Mouse (Mus musculus) c-Kit-negative CD71-positive TER-119-positive erythroid progenitor cells, embryonic 14.5 days (primary cell): ENCODE measurements around the gene Slc38a6.
A peak's percentile ranks its signal among the peaks of the same experiment; 100 is the strongest.

Source experiments
- DNase-seq: peaks from one replicate; pipeline ENCODE4 v3.0.0-alpha.2; 2013; ENCODE audit warnings: low read depth, low spot score

Gene Slc38a6

GRCm38 (mm10) chr12:73286287-73287092 lies at the start of gene Slc38a6, which contains the start of gene Trmt5:
Slc38a6 (plus strand) TSS chr12:73286779.
Trmt5 (minus strand) TSS chr12:73286710.
- peak; percentile 74 for DNase-seq

DNA sequence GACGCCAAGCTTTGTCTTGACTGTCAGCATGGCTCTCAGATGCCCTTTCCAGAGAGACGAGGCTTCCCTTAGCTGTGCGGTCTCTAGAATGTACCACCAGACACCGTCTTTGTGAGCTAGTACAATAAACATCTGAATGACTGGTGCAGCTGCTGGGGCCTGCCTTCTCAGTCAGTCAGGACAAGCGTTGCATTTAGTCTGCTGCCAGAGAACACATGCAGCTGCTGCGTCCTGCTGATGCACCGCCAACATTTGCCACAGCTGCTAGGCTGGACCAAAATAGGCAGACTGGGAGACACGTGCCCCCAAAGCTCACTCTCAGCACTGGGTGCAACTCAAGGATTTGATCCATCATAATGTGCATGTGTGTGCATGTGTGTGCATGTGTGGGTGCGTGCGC lies 44.6 kb upstream of the Slc38a6 start:
- no peak for DNase-seq

GRCm38 (mm10) chr12:73245687-73246086 lies 40.9 kb upstream of the Slc38a6 start:
- no peak for DNase-seq

GRCm38 (mm10) chr12:73255006-73255405 lies 31.6 kb upstream of the Slc38a6 start:
- no peak for DNase-seq

DNA sequence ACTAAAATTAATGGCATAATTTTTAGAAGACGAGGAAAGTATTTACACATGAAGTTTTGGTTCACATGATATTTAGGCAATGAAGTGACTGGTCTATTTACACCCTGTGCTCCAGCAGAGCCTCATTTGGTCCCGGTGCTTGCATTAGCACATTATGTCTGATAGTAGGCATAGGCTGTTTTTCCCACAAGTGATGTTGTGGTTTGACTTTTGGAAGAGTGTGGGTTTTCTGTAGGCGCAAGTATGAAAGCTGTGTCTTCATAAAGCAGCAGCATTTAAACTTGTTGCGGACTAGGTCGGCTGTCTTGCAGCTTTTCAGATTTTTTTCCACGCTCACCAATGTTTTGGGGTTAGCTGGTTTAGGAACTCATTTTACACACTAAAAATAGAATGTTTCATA lies 27.3 kb upstream of the Slc38a6 start:
- no peak for DNase-seq

GRCm38 (mm10) chr12:73260339-73260738 lies 26.2 kb upstream of the Slc38a6 start:
- no peak for DNase-seq

- DNase-seq: no peak
These were observed 21.1 kb upstream of the Slc38a6 start for GRCm38 (mm10) chr12:73265381-73265978.

DNA sequence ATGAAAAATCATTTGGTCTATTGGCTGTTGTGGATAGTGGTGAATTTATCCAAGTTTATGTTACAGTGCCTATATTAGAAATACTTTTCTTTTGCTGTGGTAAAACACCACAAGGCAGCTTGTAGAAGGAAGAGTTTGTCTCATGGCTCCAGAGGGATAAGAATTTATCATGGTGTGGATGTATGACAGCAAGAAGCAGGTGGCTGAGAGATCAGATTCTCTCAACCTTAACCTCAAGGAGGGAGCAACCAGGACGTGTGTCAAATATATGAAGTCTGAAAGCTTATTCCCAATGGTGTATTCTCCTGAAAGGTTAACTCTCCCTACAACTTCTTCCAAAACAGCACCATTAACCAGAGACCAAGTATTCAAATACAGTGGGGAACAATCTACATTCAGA lies 20.0 kb upstream of the Slc38a6 start:
- DNase-seq: no peak

- no peak for DNase-seq
These were observed 18.1 kb upstream of the Slc38a6 start for GRCm38 (mm10) chr12:73268497-73268896.

- no peak for DNase-seq
These were observed 17.0 kb upstream of the Slc38a6 start for GRCm38 (mm10) chr12:73269531-73269930.

- DNase-seq: no peak
These were observed 16.6 kb upstream of the Slc38a6 start for GRCm38 (mm10) chr12:73269933-73270332.

GRCm38 (mm10) chr12:73274921-73275320 lies 11.7 kb upstream of the Slc38a6 start:
- no peak for DNase-seq

DNA sequence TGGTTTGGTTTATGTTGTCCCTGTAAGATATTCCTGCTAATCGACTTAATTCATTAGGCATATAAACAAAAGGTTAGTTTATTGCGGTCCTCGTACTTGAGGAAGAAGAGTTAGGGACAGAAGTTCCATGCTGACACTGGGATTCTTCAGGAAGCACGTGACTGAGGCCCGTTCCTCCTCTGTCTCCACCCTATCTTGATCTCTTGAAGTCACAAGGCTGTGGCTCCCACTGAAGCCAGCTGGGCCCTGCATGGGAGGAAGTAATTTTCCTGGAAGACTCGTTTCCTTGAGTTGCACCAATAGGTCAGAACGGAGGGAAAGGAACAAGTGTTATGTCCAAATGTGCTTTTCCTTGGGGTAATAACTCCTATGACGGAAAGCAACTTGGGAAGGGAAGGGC lies 1.0 kb downstream of the Slc38a6 start:
- peak; percentile 3 for DNase-seq

- DNase-seq: no peak
These were observed 2.0 kb downstream of the Slc38a6 start for GRCm38 (mm10) chr12:73288626-73289025.

DNA sequence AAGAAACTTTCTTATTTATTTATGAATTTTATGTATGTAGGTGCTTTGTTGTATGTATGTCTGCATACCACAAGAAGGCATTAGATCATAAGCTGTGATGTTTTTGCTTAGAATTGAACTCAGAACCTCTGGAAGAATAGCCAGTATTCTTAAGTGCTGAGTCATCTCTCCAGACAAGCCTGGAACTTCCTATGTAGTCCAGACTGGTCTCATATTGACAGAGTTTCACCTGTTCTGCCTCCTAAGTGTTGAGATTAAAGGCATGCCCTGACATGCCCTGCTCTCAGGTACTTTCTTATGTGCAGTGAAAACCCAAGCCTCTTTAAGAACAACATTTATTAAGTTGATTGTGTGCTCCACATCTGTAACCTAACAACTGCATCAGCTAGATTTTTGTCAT lies 8.3 kb downstream of the Slc38a6 start:
- no peak for DNase-seq

- no peak for DNase-seq
These were observed 9.0 kb downstream of the Slc38a6 start for GRCm38 (mm10) chr12:73295505-73296140.

- no peak for DNase-seq
These were observed 12.0 kb downstream of the Slc38a6 start for GRCm38 (mm10) chr12:73298621-73299020.

GRCm38 (mm10) chr12:73300531-73300930 lies 14.0 kb downstream of the Slc38a6 start:
- DNase-seq: no peak

DNA sequence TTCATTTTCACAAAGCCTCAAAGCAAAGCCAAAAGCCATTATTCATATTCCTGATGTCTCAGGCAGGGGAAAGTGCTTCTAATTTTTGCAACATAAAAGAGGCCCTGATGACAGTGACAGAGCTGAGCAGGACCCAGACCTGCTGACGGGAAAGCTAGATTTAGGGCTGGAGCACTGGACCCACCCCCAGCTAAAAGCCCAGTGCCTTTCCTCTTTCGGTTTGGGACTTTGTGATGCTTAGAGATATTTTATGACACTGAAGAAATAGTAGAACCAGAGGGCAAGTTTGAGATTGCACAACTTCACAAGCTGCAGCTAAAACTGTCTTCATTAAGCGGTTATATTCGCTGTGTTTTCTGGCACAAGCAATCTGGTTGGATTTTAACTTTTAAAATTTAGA lies 18.1 kb downstream of the Slc38a6 start:
- no peak for DNase-seq

- no peak for DNase-seq
These were observed 21.2 kb downstream of the Slc38a6 start for GRCm38 (mm10) chr12:73307750-73308149.

- DNase-seq: no peak
These were observed 22.1 kb downstream of the Slc38a6 start for GRCm38 (mm10) chr12:73308711-73309110.
